Mouse (Mus musculus) megakaryocyte, embryonic 14.5 days (primary cell): ENCODE measurements around the gene Cstad. TPM values are rescaled to one million over a fixed set of nuclear protein-coding genes. Genes with fewer than 3 reads are reported as not detected.

Source experiments
- H3K27me3 ChIP-seq: replicated peaks from 2 replicates; pipeline ENCODE3; 2012; ENCODE audit warnings: inconsistent platforms
- H3K36me3 ChIP-seq: replicated peaks from 2 replicates; pipeline ENCODE3; 2012; ENCODE audit warnings: low read length, inconsistent platforms, mixed read lengths
- H3K4me1 ChIP-seq: 2 replicates; pipeline ENCODE4 v1.6.1; 2012; ENCODE audit warnings: inconsistent platforms
- H3K4me3 ChIP-seq: replicated peaks from 2 replicates; pipeline ENCODE3; 2012; ENCODE audit warnings: moderate library complexity, mild to moderate bottlenecking, inconsistent platforms
- H3K9me3 ChIP-seq: 2 replicates; pipeline ENCODE4 v1.6.1; 2012; ENCODE audit warnings: inconsistent platforms
- FLI1 ChIP-seq: IDR thresholded peaks from 2 replicates; pipeline ENCODE4 v1.6.1; 2012; ENCODE audit warnings: low read length, inconsistent platforms, mixed read lengths
- GATA1 ChIP-seq: IDR thresholded peaks from 3 replicates; pipeline ENCODE4 v1.6.1; 2012; ENCODE audit warnings: mixed read lengths, low read length, inconsistent platforms, borderline replicate concordance
- polyA plus RNA-seq: library from polyadenylated mRNA; stranded (reverse); fragments of >175 nt; gene quantifications from 2 replicates; pipeline ENCODE4 v1.2.3, GENCODE M21; 2012; ENCODE audit warnings: low replicate concordance; ENCODE audit not compliant: insufficient read depth

The Cstad gene
- polyA plus RNA-seq, 1 experiment: not detected

DNA sequence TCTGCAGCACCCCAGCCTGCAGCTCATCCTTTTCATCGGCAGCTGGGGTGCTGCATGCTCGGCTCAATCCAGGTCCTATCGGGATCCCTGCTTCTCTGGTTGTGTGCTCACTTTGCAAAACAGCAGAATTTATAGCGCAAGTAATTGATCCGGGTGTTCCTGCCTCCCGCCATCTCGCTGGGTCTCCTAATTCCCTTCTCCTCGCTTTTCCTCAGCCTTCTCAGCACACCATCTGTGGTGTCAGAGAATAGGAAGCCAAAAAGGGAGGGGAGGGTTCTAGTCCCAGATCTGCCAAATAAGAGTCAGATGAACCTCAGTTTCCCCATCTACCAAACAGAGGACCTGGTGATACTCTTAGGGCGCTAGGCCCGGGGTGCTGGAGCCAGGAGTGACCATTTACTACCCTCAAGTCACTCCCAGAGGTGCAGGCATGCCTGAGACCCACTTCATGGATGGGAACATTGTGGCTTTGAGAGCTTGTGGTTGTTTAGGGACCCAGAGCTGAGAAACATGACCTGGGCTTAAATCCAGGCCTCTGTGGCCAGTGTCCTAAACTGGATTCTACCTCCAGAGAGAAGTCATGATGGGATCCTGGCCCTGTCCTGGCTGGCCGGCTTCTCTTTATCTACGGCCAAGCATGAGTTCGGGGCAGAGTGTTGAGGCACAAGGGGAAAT is 1.1 kb upstream of the Cstad start:
- Histone ChIP-seq H3K4me3 (no peak overlapping the region), H3K27me3 (peaks cover 25% of the 10 kb centered on the region), H3K9me3 (no peaks in the 10 kb centered on the region), H3K4me1 (peaks cover 90% of the 10 kb centered on the region), H3K36me3 (no peaks in the 10 kb centered on the region)
- no peak for TF ChIP-seq GATA1
- TF ChIP-seq FLI1: no peak

DNA sequence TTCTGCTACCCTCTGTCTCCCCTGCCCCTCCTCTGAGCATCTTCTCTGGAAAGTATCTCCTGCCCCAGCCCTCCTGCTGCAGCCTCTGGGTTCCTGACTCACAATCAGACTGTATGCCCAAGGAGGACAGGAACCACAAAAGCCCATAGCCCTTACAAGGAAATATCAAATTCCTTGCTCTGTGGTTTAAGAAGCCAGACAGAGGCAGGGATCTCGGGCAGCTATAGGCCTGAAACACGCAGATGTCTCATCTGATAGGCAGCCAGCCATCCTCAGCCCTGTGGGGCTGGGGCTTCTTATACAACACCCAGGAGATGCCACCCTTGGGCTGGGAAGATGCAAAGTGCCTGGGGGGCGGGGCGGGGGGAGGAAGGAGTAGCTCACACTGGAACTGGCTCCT is 956 bp downstream of the Cstad start:
- no peaks in the 10 kb centered on the region for H3K9me3 ChIP-seq
- TF ChIP-seq GATA1 (no peak), FLI1 (no peak)
- peaks cover 86% of the 10 kb centered on the region for H3K4me1 ChIP-seq
- H3K36me3 ChIP-seq: no peaks in the 10 kb centered on the region
- H3K4me3 ChIP-seq: peak overlapping the region; percentile 91
- H3K27me3 ChIP-seq: peaks cover 36% of the 10 kb centered on the region

GRCm38 (mm10) chr2:30599621-30600020 is 4.8 kb downstream of the Cstad start:
- TF ChIP-seq FLI1 (no peak), GATA1 (no peak)
- Histone ChIP-seq H3K4me3 (no peak overlapping the region), H3K36me3 (no peaks in the 10 kb centered on the region), H3K9me3 (no peaks in the 10 kb centered on the region), H3K27me3 (peaks cover 67% of the 10 kb centered on the region), H3K4me1 (peaks cover 76% of the 10 kb centered on the region)

GRCm38 (mm10) chr2:30600291-30600690 is 5.5 kb downstream of the Cstad start:
- peaks cover 72% of the 10 kb centered on the region for H3K27me3 ChIP-seq
- TF ChIP-seq GATA1 (no peak), FLI1 (no peak)
- peaks cover 75% of the 10 kb centered on the region for H3K4me1 ChIP-seq
- no peaks in the 10 kb centered on the region for H3K9me3 ChIP-seq
- H3K36me3 ChIP-seq: no peaks in the 10 kb centered on the region
- peak overlapping the region; percentile 76 for H3K4me3 ChIP-seq

DNA sequence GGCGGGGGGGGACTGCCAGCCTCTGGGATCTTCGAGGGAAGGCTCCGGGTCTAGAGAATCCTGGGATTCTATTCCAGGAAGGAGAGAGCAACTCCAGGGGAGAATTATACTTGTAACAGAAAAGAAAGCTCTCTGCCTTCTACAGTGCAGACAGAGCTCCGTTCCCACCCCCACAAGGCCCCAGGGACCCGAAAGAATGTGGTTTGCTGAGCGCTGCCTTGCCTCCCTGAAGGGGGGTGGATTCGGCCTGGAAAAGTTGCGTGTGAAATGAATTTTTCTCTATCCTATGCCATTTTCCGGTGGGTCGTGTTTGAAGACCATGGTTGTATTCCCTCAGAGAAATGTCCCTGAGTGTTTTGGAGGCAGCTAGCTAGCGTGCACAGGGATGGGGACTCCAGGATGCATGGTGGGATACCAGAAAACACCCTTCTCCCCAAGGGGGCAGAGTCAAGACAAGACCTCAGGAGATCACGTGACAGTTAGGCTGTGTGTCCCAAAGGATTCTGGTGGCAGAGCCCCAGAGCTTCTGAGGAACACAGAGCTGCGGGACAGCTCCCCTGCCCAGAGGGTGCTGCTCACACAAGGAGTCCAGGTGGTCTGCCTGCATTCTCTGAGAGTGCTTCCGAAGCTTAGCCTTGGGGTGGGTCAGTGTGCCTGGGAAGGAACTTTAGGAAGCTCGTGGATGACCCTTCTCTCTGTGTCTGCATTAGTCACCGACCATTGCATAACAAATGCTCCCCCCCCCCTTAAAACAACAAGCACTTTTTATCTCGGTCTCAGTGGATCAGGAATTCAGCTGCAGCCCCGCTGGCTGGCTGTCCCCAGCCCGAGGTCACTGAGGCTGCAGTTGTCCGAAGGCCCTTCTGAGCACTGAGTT is 6.4 kb downstream of the Cstad start:
- no peak for TF ChIP-seq GATA1
- no peak for TF ChIP-seq FLI1
- Histone ChIP-seq H3K36me3 (no peaks in the 10 kb centered on the region), H3K27me3 (peaks cover 73% of the 10 kb centered on the region), H3K4me1 (peaks cover 68% of the 10 kb centered on the region), H3K4me3 (no peak overlapping the region), H3K9me3 (no peaks in the 10 kb centered on the region)

DNA sequence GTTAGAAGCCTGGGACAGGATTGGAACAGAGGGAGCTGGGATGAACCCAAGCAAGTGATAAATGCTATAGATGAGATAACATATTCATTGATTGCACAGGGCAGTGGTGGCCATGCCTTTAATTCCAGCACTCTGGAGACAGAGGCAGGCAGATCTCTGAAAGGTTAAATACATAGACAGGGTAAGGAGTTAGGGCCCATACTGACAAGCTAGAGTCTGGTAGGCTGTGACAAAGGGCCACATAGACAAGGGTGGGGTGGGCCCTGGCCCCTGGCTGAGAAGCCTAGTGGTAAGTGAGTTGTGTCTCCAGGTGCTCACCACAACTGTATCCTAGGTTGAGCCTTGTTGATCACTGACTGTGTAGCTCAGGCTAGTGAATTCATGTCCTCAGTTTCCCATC is 7.6 kb downstream of the Cstad start:
- no peaks in the 10 kb centered on the region for H3K9me3 ChIP-seq
- no peak overlapping the region for H3K4me3 ChIP-seq
- TF ChIP-seq FLI1 (no peak), GATA1 (no peak)
- peaks cover 65% of the 10 kb centered on the region for H3K4me1 ChIP-seq
- H3K36me3 ChIP-seq: no peaks in the 10 kb centered on the region
- peaks cover 76% of the 10 kb centered on the region for H3K27me3 ChIP-seq

GRCm38 (mm10) chr2:30603731-30604130 is 8.9 kb downstream of the Cstad start:
- H3K4me1 ChIP-seq: peaks cover 58% of the 10 kb centered on the region
- H3K27me3 ChIP-seq: peaks cover 86% of the 10 kb centered on the region
- no peaks in the 10 kb centered on the region for H3K9me3 ChIP-seq
- no peaks in the 10 kb centered on the region for H3K36me3 ChIP-seq
- TF ChIP-seq GATA1 (no peak), FLI1 (no peak)
- H3K4me3 ChIP-seq: no peak overlapping the region

DNA sequence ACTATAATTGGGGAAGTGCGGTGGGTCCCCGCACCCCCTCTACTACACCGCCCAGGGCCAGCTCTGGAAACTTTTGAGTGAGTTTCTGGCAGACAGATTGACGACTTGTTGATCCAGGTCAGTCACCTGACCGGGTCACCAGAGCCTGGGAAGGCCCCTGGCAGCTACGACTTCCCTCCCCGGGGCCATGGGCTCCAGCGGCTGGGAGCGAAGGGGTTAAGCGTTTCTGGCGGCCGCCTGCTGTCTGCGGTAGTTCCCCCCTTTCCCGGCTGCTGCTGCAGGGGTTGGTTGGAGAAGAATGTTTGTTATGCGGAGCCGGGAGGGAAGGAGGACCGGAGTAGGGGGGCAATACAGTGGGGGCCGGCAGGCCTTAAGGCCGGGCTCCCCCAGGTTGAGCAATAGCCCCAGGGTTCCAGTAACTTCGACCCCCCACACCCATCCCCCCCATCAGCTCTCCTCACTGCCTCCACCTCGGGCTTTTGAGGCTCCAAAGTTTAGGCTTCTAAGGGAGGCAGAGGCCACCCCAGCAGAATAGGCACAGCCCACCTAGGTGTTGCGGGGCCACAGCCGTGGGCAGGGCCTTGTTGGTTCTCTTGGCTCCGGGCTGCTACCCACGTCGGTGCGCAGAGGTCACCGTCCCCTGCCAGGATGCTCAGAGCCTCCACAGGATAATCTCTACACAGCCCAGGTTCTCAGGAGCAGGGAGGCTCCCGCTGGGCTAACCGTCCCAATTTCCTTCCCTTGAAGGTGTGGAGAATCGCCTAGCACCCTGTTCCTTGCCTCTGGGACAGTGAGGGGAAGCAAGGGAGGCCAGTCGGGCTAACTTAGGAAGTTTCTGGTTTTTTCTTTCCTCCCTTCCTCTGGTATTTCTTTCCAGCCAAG is 10.3 kb downstream of the Cstad start:
- H3K4me1 ChIP-seq: peaks cover 51% of the 10 kb centered on the region
- TF ChIP-seq GATA1: no peak
- no peak for TF ChIP-seq FLI1
- H3K27me3 ChIP-seq: peaks cover 94% of the 10 kb centered on the region
- no peaks in the 10 kb centered on the region for H3K9me3 ChIP-seq
- no peak overlapping the region for H3K4me3 ChIP-seq
- H3K36me3 ChIP-seq: no peaks in the 10 kb centered on the region

DNA sequence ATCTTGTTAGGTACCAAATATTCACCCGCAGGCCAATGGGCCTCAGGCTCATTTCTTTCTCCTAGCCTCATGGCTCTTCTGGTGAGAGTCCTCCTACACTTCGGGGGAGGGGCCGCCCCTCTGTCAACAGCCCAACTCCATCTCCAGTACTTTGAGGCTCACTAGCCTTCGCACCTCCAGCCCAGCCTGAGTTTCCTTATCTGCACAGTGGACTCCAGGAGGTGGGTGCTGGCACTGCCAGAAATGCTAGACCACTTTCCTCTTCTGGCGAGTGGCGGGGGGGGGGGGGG is 10.9 kb downstream of the Cstad start:
- TF ChIP-seq FLI1 (no peak), GATA1 (no peak)
- peaks cover 88% of the 10 kb centered on the region for H3K27me3 ChIP-seq

GRCm38 (mm10) chr2:30606621-30607052 is 11.8 kb downstream of the Cstad start:
- H3K36me3 ChIP-seq: no peaks in the 10 kb centered on the region
- H3K4me3 ChIP-seq: no peak overlapping the region
- H3K4me1 ChIP-seq: peaks cover 36% of the 10 kb centered on the region
- TF ChIP-seq GATA1 (no peak), FLI1 (no peak)
- H3K9me3 ChIP-seq: no peaks in the 10 kb centered on the region
- H3K27me3 ChIP-seq: peaks cover 87% of the 10 kb centered on the region

More for the DNA sequence above, 10.9 kb downstream of the Cstad start:
- Histone ChIP-seq H3K4me1 (peaks cover 45% of the 10 kb centered on the region), H3K9me3 (no peaks in the 10 kb centered on the region), H3K4me3 (no peak overlapping the region), H3K36me3 (no peaks in the 10 kb centered on the region)
